Mouse (Mus musculus) limb, embryonic 15.5 days (tissue): Measurements from ENCODE around the gene Jmjd1c. TPM values are rescaled to one million over a fixed set of nuclear protein-coding genes. Genes with fewer than 3 reads are reported as not detected.

Source experiments
- ATAC-seq: fragments of 200-750 bp; cut with Nextera tagmentation; 2 replicates; pipeline ENCODE4 v1.8.0; 2017; ENCODE audit warnings: low read depth, moderate TSS enrichment; ENCODE audit not compliant: insufficient number of reproducible peaks, low FRiP score, low TSS enrichment
- H3K27ac ChIP-seq: fragments of 300-500 bp; sonication (generic); 2 replicates; pipeline ENCODE4 v1.5.1; 2015; ENCODE audit warnings: moderate library complexity, mild to moderate bottlenecking, inconsistent platforms
- H3K27me3 ChIP-seq: fragments of 300-500 bp; sonication (generic); 2 replicates; pipeline ENCODE4 v1.6.1; 2015; ENCODE audit warnings: inconsistent platforms
- H3K36me3 ChIP-seq: fragments of 300-500 bp; sonication (generic); 2 replicates; pipeline ENCODE4 v1.6.1; 2015; ENCODE audit warnings: inconsistent platforms
- H3K4me1 ChIP-seq: fragments of 300-500 bp; sonication (generic); 2 replicates; pipeline ENCODE4 v1.6.1; 2015; ENCODE audit warnings: inconsistent platforms
- H3K4me2 ChIP-seq: fragments of 300-500 bp; sonication (generic); 2 replicates; pipeline ENCODE4 v1.6.1; 2015; ENCODE audit warnings: mild to moderate bottlenecking, inconsistent platforms
- H3K4me3 ChIP-seq: fragments of 300-500 bp; sonication (generic); 2 replicates; pipeline ENCODE4 v1.5.1; 2015; ENCODE audit warnings: mild to moderate bottlenecking, inconsistent platforms
- H3K9ac ChIP-seq: fragments of 300-500 bp; sonication (generic); 2 replicates; pipeline ENCODE4 v1.6.1; 2015; ENCODE audit warnings: inconsistent platforms
- H3K9me3 ChIP-seq: fragments of 300-500 bp; sonication (generic); 2 replicates; pipeline ENCODE4 v1.6.1; 2016; ENCODE audit warnings: inconsistent platforms
- WGBS: fragments of 180-500 bp; shearing (Covaris S2); methylation state at CpG from one replicate; pipeline ENCODE4 v1.1.7; 2015; 5-methylcytosine and 5-hydroxymethylcytosine counted together
- polyA plus RNA-seq: library from polyadenylated mRNA; unstranded; fragments of >200 nt; fragmentation: Nextera tagmentation; extraction: Ambion mirVana; gene quantifications from 2 replicates; pipeline ENCODE4 v1.2.1, GENCODE M21; 2015

The Jmjd1c gene
- polyA plus RNA-seq, 1 experiment from 2014 or later, result 46.5 TPM

DNA sequence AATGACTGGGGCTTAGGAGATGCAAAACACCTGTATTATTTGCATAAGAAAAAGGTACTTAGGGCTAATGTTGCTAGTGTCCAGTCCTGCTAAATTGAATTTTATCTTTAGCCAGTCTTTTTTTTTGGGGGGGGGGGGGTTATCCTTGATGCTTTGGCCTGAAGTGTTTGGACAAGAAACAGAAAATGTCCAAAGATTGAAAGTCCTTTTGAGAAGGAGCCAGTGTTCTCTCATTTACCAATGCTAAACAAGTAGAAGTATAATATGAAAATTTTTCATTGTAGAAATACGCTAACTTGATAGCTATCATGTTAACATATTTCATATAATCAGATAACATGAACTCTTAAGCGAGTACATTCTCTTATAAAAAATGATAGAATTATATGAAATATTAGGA, 92.0 kb downstream of the Jmjd1c start:
- H3K4me1 ChIP-seq, result peaks cover 4% of the 10 kb centered on the region; the same call in 1 of the 2 replicates
- no peaks in the 10 kb centered on the region for H3K9me3 ChIP-seq
- peak overlapping the region; percentile 56 for H3K4me2 ChIP-seq
- no peaks in the 10 kb centered on the region for H3K27me3 ChIP-seq
- H3K9ac ChIP-seq, result no peak overlapping the region
- no peak for ATAC-seq
- H3K4me3 ChIP-seq, result peak overlapping the region; percentile 48
- 83% methylated on average over 2 of the region's 2 CpGs for WGBS
- 0 out of 2 replicates have a peak, but pooled peaks cover 2% of the 10 kb centered on the region for H3K36me3 ChIP-seq
- no peak overlapping the region for H3K27ac ChIP-seq

DNA sequence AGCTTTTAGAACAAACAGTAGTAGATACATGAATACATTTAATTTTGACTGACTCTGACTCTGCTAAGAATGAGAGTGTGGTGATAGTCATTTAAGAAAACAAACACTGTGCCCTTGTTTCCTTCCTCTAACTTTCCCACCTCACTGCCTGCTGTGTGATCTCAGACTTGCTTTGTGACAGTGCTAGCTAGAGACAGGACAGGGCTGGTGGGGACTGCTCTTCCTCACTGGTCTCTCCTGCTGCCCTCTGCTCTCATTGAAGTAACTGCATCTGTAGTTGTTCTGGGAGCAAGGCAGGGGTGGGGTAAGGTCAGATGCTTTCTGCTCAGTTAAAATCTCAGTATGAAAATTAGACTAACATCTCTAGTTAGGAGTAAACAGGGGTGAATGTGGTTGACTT, 93.1 kb downstream of the Jmjd1c start:
- Histone ChIP-seq H3K36me3 (0 out of 2 replicates have a peak, but pooled peaks cover 2% of the 10 kb centered on the region), H3K4me1 (peaks cover 8% of the 10 kb centered on the region; the same call in 1 of the 2 replicates), H3K27ac (no peak overlapping the region), H3K9ac (no peak overlapping the region), H3K9me3 (no peaks in the 10 kb centered on the region), H3K4me2 (no peak overlapping the region), H3K27me3 (no peaks in the 10 kb centered on the region), H3K4me3 (no peak overlapping the region)
- ATAC-seq, result no peak

DNA sequence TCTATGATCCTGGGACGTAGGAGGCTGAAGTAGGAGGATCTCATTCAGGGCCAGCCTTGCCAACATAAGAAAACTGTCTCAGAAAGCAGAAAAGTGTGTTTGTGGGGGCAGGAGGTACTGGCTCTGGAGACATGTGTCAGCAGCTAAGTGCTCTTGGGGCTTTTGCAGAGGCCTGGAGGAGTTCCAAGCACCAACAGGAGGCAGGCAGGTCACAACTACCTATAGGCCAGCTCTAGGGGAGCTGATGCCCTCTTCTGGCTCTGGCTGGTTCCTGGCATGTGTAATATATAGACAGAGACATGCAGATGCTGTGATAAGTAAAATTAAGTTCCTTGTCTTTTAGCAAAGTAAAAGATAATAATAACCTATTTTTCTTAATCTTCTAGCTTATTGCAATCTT, 94.3 kb downstream of the Jmjd1c start:
- 83% methylated on average over 1 of the region's 1 CpGs for WGBS
- Histone ChIP-seq H3K27ac (no peak overlapping the region), H3K4me2 (no peak overlapping the region), H3K4me3 (no peak overlapping the region), H3K4me1 (peaks cover 8% of the 10 kb centered on the region; the same call in 1 of the 2 replicates), H3K9me3 (no peaks in the 10 kb centered on the region), H3K36me3 (peaks cover 7% of the 10 kb centered on the region), H3K27me3 (no peaks in the 10 kb centered on the region), H3K9ac (no peak overlapping the region)
- no peak for ATAC-seq

DNA sequence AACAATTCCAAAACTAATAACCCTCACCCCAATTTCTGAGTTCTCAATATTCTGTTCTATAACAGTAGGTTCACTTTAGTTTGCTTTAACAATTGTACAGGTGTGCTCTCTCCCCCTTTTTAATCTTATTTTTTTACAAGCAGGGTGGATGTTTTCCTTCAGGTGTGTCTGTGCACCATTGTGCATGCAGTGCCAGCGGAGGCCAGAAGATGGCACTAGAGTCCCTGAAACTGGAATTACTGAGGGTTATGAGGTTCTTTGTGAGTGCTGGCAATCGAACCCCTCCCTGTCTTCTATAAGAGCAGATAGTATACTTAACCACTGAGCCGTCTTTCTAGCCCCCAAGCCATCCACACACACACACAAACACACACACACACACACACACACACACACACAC, 96.4 kb downstream of the Jmjd1c start:
- H3K27ac ChIP-seq, result no peak overlapping the region
- no peaks in the 10 kb centered on the region for H3K9me3 ChIP-seq
- H3K4me1 ChIP-seq, result peaks cover 15% of the 10 kb centered on the region
- no peak for ATAC-seq
- no peak overlapping the region for H3K4me2 ChIP-seq
- H3K9ac ChIP-seq, result no peak overlapping the region
- WGBS, result 88% methylated on average over 3 of the region's 3 CpGs
- no peak overlapping the region for H3K4me3 ChIP-seq
- H3K27me3 ChIP-seq, result no peaks in the 10 kb centered on the region
- H3K36me3 ChIP-seq, result peaks cover 7% of the 10 kb centered on the region

DNA sequence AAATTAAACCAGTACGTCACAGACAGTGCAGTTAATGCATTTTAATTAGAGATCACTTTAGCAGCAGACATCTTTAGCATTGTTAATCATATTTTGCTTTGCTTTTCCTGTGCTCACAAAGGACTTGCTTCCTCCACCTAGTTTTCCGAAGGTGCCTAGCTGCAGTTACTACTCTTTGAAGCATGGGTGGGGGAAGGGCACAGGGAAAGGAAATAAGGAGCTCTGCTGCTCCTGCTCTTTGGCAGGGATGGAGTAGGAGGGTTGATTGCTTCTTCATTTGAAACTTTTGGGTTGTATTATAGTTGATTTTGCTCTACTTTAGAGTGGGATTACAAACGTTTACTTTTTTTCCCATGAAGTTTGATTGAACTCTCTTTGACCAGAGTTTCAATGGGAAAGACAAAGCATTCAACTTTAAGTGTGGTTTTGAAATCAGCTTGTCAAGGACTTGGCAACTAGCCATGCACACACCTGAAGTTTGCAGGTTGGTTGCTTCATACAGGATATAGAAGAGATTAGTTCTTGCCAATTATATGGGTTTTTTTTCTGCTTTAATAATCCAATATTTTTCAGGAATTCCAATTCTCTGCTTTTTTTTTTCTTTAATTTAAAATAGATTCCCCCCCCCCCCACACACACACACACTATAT, 97.2 kb downstream of the Jmjd1c start:
- no peak for ATAC-seq
- Histone ChIP-seq H3K27ac (no peak overlapping the region), H3K4me3 (no peak overlapping the region)

DNA sequence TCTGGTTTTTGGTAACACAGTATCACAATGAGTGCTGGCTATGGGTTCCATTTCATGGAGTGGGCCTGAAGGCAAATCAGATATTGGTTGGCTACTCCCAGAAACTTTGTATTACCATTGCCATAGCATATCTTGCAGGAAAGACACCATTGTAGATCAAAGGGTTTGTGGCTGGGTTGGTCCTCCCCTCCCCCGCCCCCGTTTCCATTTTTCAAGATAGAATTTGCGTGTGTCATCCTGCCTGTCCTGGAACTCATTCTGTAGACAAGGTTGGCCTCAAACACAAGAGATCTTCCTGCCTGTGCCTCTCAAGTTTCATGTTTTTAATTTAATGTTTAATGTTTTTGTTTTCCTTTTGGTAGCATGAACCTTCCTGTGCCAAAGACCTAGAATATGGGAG, 98.1 kb downstream of the Jmjd1c start:
- WGBS, result 75% methylated on average over 3 of the region's 3 CpGs
- H3K4me2 ChIP-seq, result no peak overlapping the region
- no peak overlapping the region for H3K4me3 ChIP-seq
- no peaks in the 10 kb centered on the region for H3K9me3 ChIP-seq
- no peak overlapping the region for H3K27ac ChIP-seq
- H3K27me3 ChIP-seq, result no peaks in the 10 kb centered on the region
- H3K36me3 ChIP-seq, result peaks cover 7% of the 10 kb centered on the region
- H3K9ac ChIP-seq, result no peak overlapping the region
- peaks cover 14% of the 10 kb centered on the region for H3K4me1 ChIP-seq
- ATAC-seq, result no peak

More for the DNA sequence above, 97.2 kb downstream of the Jmjd1c start:
- 44% methylated on average over 3 of the region's 3 CpGs for WGBS
- peaks cover 15% of the 10 kb centered on the region for H3K4me1 ChIP-seq
- H3K36me3 ChIP-seq, result peaks cover 7% of the 10 kb centered on the region
- no peaks in the 10 kb centered on the region for H3K9me3 ChIP-seq
- no peak overlapping the region for H3K4me2 ChIP-seq
- H3K27me3 ChIP-seq, result no peaks in the 10 kb centered on the region
- H3K9ac ChIP-seq, result no peak overlapping the region

DNA sequence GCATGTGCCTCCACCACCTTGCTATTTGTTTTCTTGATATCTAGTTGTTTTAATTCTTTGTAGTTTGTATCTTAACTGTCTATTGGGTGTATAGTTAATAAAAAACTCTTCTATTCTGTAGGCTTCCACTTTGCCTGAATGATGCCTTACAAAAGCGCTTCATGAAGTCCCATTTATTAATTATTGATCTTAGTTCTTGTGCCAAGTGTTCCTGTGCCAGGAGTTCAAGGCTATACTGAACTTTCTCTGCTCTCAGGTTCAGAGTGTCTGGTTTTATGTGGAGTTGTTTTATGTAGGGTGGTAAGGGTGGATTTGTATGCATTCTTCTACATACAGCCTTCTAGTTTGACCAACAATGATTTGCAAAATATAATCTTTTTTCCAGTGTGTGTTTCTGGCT, 99.7 kb downstream of the Jmjd1c start:
- H3K4me3 ChIP-seq, result no peak overlapping the region
- peaks cover 12% of the 10 kb centered on the region for H3K4me1 ChIP-seq
- H3K4me2 ChIP-seq, result no peak overlapping the region
- ATAC-seq, result no peak
- H3K27ac ChIP-seq, result no peak overlapping the region
- H3K9me3 ChIP-seq, result no peaks in the 10 kb centered on the region
- WGBS, result 92% methylated on average over 1 of the region's 1 CpGs
- no peaks in the 10 kb centered on the region for H3K27me3 ChIP-seq
- H3K36me3 ChIP-seq, result peaks cover 7% of the 10 kb centered on the region
- H3K9ac ChIP-seq, result no peak overlapping the region

DNA sequence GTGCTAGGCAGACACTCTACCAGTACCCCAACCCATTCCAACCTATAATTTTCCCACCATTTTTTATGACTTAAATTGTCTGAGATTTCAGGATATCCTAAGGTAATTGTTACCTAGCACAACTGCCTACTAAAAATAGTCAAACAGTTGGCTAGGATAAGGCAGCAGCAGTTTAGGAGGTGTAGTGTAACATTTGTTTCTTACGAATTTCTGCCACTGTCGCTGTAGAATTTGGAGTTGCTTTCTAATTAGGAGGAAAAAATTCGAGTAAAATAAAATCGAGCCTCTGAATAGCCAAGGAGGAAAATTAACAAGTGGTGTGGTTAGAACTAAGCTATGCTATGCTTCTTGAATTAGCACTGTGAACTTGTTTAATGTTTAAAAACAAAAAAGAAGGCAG, 101.3 kb downstream of the Jmjd1c start:
- Histone ChIP-seq H3K9me3 (no peaks in the 10 kb centered on the region), H3K4me1 (peaks cover 12% of the 10 kb centered on the region), H3K4me2 (no peak overlapping the region), H3K27ac (no peak overlapping the region), H3K9ac (no peak overlapping the region), H3K36me3 (peaks cover 7% of the 10 kb centered on the region), H3K27me3 (no peaks in the 10 kb centered on the region), H3K4me3 (no peak overlapping the region)
- 51% methylated on average over 4 of the region's 4 CpGs for WGBS
- ATAC-seq, result no peak

DNA sequence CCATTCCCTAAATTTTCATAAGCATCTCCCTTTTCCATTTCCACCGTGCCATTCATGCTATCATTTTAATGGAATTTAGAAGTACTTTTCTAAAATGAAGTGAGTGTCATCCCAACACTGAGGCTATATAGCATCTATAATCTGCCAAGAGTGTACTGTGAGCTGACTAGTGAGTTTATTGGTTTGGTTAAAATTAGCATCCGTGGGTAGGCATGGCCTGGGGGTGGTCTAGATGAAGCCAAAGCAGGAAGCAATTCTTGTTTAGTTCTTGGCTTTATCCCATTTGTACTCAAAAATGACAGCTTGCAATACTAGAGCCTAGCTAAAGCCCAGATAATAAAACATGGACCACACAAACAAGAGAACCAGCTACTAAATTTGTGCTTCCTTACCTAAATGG, 101.9 kb downstream of the Jmjd1c start:
- Histone ChIP-seq H3K4me3 (no peak overlapping the region), H3K9me3 (no peaks in the 10 kb centered on the region), H3K9ac (no peak overlapping the region), H3K27ac (no peak overlapping the region), H3K4me2 (no peak overlapping the region), H3K27me3 (no peaks in the 10 kb centered on the region), H3K4me1 (peaks cover 12% of the 10 kb centered on the region), H3K36me3 (peaks cover 5% of the 10 kb centered on the region)
- WGBS, result 41% methylated on average over 2 of the region's 2 CpGs
- no peak for ATAC-seq

DNA sequence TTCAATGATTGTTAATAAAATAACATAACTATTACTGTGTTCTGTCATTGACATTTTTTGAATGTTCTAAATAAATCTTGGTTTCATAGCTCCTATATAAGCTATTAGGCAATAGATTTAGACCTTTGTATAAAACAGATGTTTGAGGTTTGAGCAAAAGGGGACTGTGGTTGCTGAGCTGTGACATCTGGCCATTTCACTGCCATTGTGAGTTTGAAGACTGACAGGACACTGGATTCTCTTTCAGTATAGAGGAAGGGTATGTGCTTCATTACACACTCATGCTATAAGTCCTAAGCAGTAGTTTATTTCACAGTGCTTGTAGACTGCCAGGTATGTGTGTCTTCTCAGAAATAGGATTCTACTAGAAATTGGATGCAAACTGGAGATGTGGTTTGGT, 105.8 kb downstream of the Jmjd1c start:
- H3K4me2 ChIP-seq, result no peak overlapping the region
- no peaks in the 10 kb centered on the region for H3K36me3 ChIP-seq
- peaks cover 4% of the 10 kb centered on the region for H3K4me1 ChIP-seq
- H3K9me3 ChIP-seq, result no peaks in the 10 kb centered on the region
- H3K9ac ChIP-seq, result no peak overlapping the region
- H3K27me3 ChIP-seq, result no peaks in the 10 kb centered on the region
- no peak for ATAC-seq
- no peak overlapping the region for H3K27ac ChIP-seq
- no peak overlapping the region for H3K4me3 ChIP-seq

DNA sequence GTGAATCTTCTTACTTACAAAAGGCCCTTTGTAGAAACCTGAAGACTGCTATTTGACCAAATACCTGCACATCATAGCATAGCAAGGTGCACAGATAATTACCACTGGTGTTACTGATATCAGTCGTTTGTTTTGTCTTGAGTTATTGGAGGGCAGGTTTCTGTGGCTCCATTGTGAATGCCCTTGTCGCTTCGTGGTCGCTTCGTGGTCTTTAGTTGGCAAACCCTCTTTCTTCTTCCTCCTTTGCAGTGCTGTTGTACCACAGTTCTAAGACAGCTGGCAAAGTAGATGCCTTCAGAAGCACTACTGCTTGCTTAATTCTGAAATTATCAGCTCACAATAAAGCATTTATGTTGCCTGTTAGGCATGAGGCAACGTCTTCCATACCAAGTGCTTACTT, 106.5 kb downstream of the Jmjd1c start:
- Histone ChIP-seq H3K9me3 (no peaks in the 10 kb centered on the region), H3K9ac (no peak overlapping the region), H3K4me2 (no peak overlapping the region), H3K36me3 (no peaks in the 10 kb centered on the region), H3K4me3 (no peak overlapping the region), H3K27ac (no peak overlapping the region), H3K27me3 (no peaks in the 10 kb centered on the region), H3K4me1 (no peaks in the 10 kb centered on the region; the same call in 1 of the 2 replicates)
- 79% methylated on average over 6 of the region's 6 CpGs for WGBS
- ATAC-seq, result no peak

DNA sequence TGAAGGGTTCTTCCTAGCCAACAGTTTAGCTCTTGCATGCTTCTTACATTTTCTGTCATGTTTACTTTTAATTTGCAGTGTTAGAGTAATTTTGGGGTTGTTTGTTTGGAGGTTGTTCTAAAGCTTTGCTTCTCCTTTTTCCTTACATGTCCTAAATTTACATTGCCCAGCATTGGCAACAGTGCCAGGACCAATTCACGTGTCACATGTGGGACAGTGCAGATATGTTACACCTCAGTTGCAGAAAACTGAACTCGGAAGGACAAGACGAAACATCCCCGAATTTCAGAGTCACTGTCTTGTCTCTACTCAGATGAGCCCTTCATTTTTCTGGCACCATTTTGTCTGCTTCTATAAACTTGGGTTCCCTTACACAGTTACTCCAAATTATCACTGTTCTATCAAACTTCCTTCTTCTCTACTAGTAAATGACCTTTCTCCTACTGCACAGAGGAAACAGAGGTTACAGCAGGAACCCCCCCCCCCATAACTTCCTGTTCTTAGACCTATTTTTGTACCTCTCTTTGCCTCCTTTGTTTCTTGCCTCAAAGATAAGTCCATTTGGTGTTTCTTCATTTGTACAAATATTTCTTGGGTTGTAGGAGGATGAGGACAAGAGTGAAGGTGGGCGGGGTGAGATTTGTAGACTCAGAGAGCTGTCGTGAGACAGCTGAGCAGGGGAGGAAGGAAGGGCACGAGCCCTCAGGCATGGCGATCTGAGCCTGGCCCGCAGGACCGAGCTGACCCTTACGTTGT, 108.9 kb downstream of the Jmjd1c start:
- no peak for ATAC-seq
- Histone ChIP-seq H3K27me3 (no peaks in the 10 kb centered on the region), H3K4me1 (0 out of 2 replicates have a peak, but pooled peaks cover 2% of the 10 kb centered on the region), H3K36me3 (no peaks in the 10 kb centered on the region), H3K4me3 (no peak overlapping the region), H3K9ac (no peak overlapping the region), H3K27ac (no peak overlapping the region), H3K4me2 (no peak overlapping the region), H3K9me3 (no peaks in the 10 kb centered on the region)
- WGBS, result 88% methylated on average over 11 of the region's 11 CpGs
